Mouse (Mus musculus): ENCODE results near the gene St5. TPM values are rescaled to one million over a fixed set of nuclear protein-coding genes. Genes with fewer than 3 reads are reported as not detected.

St5 gene
- total RNA-seq, 2 experiments from 2014 or later, result 45.5 to 47.6 TPM

DNA sequence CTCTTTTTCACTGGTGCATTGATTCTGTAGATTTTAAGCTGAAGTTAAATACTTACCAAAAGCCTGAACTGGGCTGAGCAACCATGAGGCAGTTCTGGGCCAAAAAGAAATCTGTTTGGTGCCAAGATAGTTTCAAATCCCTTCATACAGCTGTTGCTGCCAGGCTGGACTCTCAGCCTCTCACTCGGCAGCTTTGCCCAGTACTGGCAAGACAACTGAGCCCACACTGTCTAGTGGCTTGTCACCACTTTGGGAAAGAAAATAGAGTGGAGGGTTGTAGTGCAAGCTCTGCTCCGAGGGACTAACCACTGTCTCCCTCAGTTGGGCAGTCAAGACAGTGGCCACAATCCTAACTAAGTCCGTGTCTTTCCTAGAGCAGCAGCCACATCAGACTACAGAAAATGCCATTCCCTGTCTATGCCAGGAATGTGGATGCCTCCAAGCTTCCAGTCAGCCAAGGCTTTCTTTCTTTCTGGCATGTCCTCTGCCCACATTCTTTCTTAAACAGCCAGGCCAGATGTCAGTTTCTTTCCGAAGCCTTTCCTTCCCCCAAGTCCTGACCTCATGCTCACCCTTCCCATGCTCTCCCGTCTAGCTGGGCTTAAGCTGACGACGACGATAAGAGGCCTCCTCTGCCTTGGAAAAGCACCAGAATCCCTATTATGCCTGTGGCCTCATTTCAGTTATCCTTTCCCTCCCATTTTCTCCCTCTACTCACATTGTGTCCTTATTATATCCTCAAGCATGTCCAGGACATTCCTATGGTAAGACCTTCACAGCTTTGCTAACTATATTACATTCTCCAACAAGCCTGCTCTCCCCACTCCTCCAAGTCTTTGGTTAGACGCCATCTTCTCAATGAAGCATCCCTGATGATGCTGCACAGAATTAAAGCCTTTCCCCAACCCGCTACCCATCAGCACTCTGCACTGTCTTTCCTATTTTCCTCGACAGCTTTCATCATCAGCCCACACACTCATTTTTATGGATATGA is 126.8 kb downstream of the St5 start:
- peak in 1 of 2 experiments; percentile 42 for DNase-seq (ENCODE audit: low spot score in 2 of 2)

- DNase-seq (ENCODE audit: low spot score in 2 of 2), result no peak
Observed at GRCm38 (mm10) chr7:109574166-109574565, 129.2 kb downstream of the St5 start.

- no peak for DNase-seq (ENCODE audit: low spot score in 2 of 2)
Observed at GRCm38 (mm10) chr7:109568391-109568892, 135.0 kb downstream of the St5 start.

- no peak for DNase-seq (ENCODE audit: low spot score in 2 of 2)
Observed at GRCm38 (mm10) chr7:109566841-109567768, 136.3 kb downstream of the St5 start.

- DNase-seq (ENCODE audit: low spot score in 2 of 2), result no peak
Observed at GRCm38 (mm10) chr7:109566327-109566726, 137.1 kb downstream of the St5 start.

DNA sequence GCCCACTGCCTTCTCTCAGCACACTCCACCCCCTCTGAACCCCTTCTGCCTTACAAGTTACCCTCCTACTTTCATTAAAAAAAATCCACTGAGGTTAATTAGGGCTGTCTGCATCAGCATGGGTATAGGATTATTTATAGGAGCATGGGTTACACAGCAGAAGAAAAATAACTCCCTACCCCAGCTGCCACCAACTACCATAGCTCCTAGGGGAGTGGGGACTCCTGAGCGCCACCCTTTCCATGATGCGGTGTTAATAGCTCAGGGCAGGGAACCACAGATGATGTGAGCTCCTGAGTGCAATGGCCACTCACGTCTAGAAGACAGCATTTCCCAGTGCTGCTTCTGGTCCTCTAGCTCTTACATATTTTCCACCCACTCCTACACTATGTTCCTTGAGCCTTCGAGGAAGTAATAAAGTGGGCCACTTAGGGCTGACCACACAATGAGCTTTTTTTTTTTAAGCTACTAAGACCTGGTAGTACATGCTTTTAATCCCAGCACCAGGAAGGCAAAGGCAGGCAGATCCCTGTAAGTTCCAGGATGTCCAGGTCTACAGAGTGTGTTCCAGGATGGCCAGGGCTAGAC is 139.5 kb downstream of the St5 start:
- DNase-seq (ENCODE audit: low spot score in 2 of 2), result no peak

- DNase-seq (ENCODE audit: low spot score in 2 of 2), result no peak
Observed at GRCm38 (mm10) chr7:109562676-109563075, 140.7 kb downstream of the St5 start.

DNA sequence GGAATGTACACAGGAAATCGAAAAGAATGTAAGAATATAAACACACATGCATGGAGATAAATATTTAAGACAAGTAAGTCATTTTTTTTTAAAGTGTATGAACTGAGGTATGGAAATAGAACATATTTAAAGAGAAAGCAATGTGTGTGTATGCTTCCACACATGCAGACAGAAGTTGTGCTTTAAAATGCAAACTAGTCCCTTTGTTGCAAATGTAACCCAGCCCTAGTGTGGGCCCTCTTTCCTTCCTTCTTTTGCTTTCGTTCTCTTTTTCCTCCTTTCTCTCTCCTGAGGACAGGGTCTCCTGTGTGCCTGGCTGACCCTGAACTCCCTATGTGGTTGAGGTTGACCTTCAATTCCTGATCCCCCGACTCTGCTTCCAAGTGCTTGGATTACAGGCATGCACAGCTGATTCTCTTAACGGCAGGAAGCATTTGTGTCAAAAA is 141.2 kb downstream of the St5 start:
- no peak for DNase-seq (ENCODE audit: low spot score in 2 of 2)

GRCm38 (mm10) chr7:109561466-109562153 is 141.8 kb downstream of the St5 start:
- DNase-seq (ENCODE audit: low spot score in 2 of 2), result no peak

GRCm38 (mm10) chr7:109559536-109559935 is 143.9 kb downstream of the St5 start:
- DNase-seq (ENCODE audit: low spot score in 2 of 2), result peak in 1 of 2 experiments; percentile 38

GRCm38 (mm10) chr7:109546726-109547125 is 156.7 kb downstream of the St5 start:
- DNase-seq (ENCODE audit: low spot score in 2 of 2), result no peak

DNA sequence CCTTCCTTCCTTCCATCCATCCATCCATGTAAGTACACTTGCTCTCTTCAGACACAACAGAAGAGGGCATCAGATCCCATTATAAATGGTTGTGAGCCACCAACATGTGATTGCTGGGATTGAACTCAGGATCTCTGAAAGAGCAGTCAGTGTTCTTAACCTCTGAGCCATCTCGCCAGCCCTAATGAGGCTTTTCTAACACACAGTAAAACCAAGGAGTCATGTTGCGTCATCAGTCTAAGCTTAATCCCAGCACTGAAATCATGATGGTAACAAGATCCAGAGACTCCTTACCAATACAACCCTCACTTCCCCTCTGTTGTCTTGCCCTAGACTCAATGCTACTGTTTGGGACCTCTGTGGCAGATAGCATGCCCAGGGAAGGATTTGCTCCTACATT is 157.2 kb downstream of the St5 start:
- no peak for DNase-seq (ENCODE audit: low spot score in 2 of 2)

DNA sequence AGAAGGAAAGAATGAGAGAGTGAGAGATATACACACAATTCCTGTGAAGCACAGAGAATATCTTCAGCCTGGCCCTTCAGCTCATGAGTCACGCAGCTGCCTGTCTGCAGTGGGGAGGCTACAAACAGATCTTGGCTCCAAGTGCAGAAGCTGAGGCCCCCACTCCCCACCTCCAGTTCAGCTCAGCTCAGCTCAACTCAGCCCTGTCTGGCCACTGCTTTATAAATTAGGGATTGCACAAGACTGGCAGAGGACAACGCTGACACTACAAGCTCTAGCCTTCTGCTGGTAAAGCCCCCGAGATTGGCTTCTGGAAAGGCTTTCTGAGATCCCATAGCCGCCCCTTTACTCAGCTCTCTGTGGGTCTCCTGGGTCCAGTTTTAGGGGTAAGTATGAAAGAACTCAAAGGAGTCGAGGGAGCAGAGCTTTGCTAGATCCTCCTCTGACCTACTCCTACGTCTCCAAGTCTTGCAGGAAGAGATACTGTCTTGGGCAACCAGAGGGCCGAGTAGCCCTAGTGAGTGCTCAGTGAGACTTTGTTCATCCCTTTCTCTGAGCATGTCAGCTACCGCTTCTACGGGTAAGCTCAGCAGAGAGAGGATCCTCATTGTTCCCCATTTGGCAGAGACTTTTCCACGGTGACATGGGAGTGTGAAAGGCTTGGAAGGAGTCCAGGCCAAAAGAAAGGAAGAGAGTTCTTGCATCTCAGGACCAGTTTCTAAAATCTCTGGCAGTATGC is 158.0 kb downstream of the St5 start:
- DNase-seq (ENCODE audit: low spot score in 2 of 2), result peak in 1 of 2 experiments; percentile 51

GRCm38 (mm10) chr7:109544792-109545191 is 158.6 kb downstream of the St5 start:
- no peak for DNase-seq (ENCODE audit: low spot score in 2 of 2)

- DNase-seq (ENCODE audit: low spot score in 2 of 2), result no peak
Observed at GRCm38 (mm10) chr7:109542364-109542628, 161.1 kb downstream of the St5 start.

- no peak for DNase-seq (ENCODE audit: low spot score in 2 of 2)
Observed at GRCm38 (mm10) chr7:109541609-109542363, 161.6 kb downstream of the St5 start.

DNA sequence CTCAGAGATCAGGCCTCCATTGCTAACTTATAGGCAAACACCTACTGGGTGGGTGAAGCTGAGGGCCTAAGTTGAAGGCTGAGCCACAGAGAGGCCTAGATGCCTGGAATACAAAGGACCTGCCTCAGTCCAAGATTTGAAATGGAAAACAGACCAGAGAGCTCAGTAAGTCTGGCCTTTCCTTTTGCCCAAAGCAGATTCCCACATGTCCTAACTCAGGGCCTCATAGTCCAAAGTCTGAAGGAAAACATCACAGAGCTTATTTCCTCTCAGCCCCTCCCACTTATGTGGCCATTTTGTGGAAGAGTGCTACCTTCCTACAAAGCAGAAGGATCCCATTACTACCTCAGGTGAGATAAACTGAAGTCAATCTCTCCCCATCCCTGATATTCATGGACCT is 162.5 kb downstream of the St5 start:
- DNase-seq (ENCODE audit: low spot score in 2 of 2), result no peak

DNA sequence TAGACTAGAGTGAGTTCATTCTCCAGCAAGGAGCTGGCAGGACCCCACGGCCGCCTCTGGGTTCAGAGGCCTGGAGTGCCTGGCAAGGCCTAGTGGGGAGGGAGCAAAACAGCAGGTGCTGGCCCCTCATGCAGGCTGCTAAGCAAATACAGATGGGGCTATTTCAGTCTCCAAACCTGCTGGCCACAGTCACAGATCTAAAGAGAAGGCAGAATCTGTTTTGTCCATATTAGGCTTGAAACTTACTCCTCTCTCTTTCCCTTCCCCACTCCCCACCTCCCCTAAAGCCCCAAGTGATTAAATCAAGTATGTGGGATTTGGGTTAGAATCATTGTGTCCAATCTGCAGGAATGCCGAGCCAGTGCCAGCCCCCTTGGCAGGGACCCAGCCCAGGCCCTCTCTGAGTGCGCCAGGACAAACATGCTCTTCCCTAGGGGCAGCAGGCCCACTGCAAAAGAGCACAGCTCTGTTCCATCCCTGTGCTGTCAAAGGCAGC is 166.9 kb downstream of the St5 start:
- DNase-seq (ENCODE audit: low spot score in 2 of 2), result peak; percentile 75 to 88

GRCm38 (mm10) chr7:109534921-109535320 is 168.5 kb downstream of the St5 start:
- DNase-seq (ENCODE audit: low spot score in 2 of 2), result no peak
